Mouse (Mus musculus): ENCODE data around the gene Tmem131. TPM values are rescaled to one million over a fixed set of nuclear protein-coding genes. Genes with fewer than 3 reads are reported as not detected.

The Tmem131 gene
- polyA plus RNA-seq, 1 experiment from 2014 or later: 12.2 TPM

- Histone ChIP-seq H3K4me3 (ENCODE audit: low read depth, low read length) (no peak overlapping the region), H3K27me3 (replicated peaks; ENCODE audit: control insufficient read depth, insufficient read depth, low read length) (no peaks in the 10 kb centered on the region), H3K4me1 (ENCODE audit: control insufficient read depth, insufficient read depth, low read length) (peaks cover 15% of the 10 kb centered on the region), H3K9me3 (replicated peaks; ENCODE audit: control insufficient read depth, low read length) (no peaks in the 10 kb centered on the region), H3K36me3 (ENCODE audit: control insufficient read depth, insufficient read depth, low read length) (no peaks in the 10 kb centered on the region), H3K9ac (ENCODE audit: low read length) (no peak overlapping the region), H3K4me2 (ENCODE audit: low read length) (no peak overlapping the region), H3K27ac (ENCODE audit: low read depth, low read length) (no peak overlapping the region)
- DNase-seq (ENCODE audit: low spot score) (no peak), ATAC-seq (no peak)
- WGBS: 83% methylated on average over 8 of the region's 8 CpGs
These were observed 9.4 kb downstream of the Tmem131 start for GRCm38 (mm10) chr1:36933965-36934585.

GRCm38 (mm10) chr1:36932231-36932630 is 11.2 kb downstream of the Tmem131 start:
- H3K9ac ChIP-seq (ENCODE audit: low read length): no peak overlapping the region
- H3K4me1 ChIP-seq (ENCODE audit: control insufficient read depth, insufficient read depth, low read length): peaks cover 10% of the 10 kb centered on the region
- H3K9me3 ChIP-seq (replicated peaks; ENCODE audit: control insufficient read depth, low read length): no peaks in the 10 kb centered on the region
- no peaks in the 10 kb centered on the region for H3K36me3 ChIP-seq (ENCODE audit: control insufficient read depth, insufficient read depth, low read length)
- no peak overlapping the region for H3K4me3 ChIP-seq (ENCODE audit: low read depth, low read length)
- no peak for DNase-seq (ENCODE audit: low spot score)
- 90% methylated on average over 1 of the region's 1 CpGs for WGBS
- H3K27ac ChIP-seq (ENCODE audit: low read depth, low read length): no peak overlapping the region
- no peak overlapping the region for H3K4me2 ChIP-seq (ENCODE audit: low read length)
- no peak for ATAC-seq
- no peaks in the 10 kb centered on the region for H3K27me3 ChIP-seq (replicated peaks; ENCODE audit: control insufficient read depth, insufficient read depth, low read length)

GRCm38 (mm10) chr1:36930911-36931310 is 12.6 kb downstream of the Tmem131 start:
- Histone ChIP-seq H3K4me1 (ENCODE audit: control insufficient read depth, insufficient read depth, low read length) (peaks cover 6% of the 10 kb centered on the region; the same call in 1 of the 2 replicates), H3K36me3 (ENCODE audit: control insufficient read depth, insufficient read depth, low read length) (no peaks in the 10 kb centered on the region), H3K9ac (ENCODE audit: low read length) (no peak overlapping the region), H3K27me3 (replicated peaks; ENCODE audit: control insufficient read depth, insufficient read depth, low read length) (no peaks in the 10 kb centered on the region), H3K9me3 (replicated peaks; ENCODE audit: control insufficient read depth, low read length) (no peaks in the 10 kb centered on the region), H3K4me2 (ENCODE audit: low read length) (no peak overlapping the region), H3K4me3 (ENCODE audit: low read depth, low read length) (no peak overlapping the region), H3K27ac (ENCODE audit: low read depth, low read length) (no peak overlapping the region)
- DNase-seq (ENCODE audit: low spot score): no peak
- 84% methylated on average over 8 of the region's 8 CpGs for WGBS
- no peak for ATAC-seq

GRCm38 (mm10) chr1:36929996-36930395 is 13.5 kb downstream of the Tmem131 start:
- Histone ChIP-seq H3K27ac (ENCODE audit: low read depth, low read length) (no peak overlapping the region), H3K9me3 (replicated peaks; ENCODE audit: control insufficient read depth, low read length) (no peaks in the 10 kb centered on the region), H3K4me3 (ENCODE audit: low read depth, low read length) (no peak overlapping the region), H3K9ac (ENCODE audit: low read length) (no peak overlapping the region), H3K27me3 (replicated peaks; ENCODE audit: control insufficient read depth, insufficient read depth, low read length) (no peaks in the 10 kb centered on the region), H3K36me3 (ENCODE audit: control insufficient read depth, insufficient read depth, low read length) (no peaks in the 10 kb centered on the region), H3K4me2 (ENCODE audit: low read length) (no peak overlapping the region), H3K4me1 (ENCODE audit: control insufficient read depth, insufficient read depth, low read length) (0 out of 2 replicates have a peak, but pooled peaks cover 3% of the 10 kb centered on the region)
- DNase-seq (ENCODE audit: low spot score): no peak
- ATAC-seq: no peak
- 93% methylated on average over 2 of the region's 2 CpGs for WGBS

GRCm38 (mm10) chr1:36928357-36929330 is 14.8 kb downstream of the Tmem131 start:
- H3K9ac ChIP-seq (ENCODE audit: low read length): no peak overlapping the region
- H3K36me3 ChIP-seq (ENCODE audit: control insufficient read depth, insufficient read depth, low read length): no peaks in the 10 kb centered on the region
- DNase-seq (ENCODE audit: low spot score) (no peak), ATAC-seq (no peak)
- no peaks in the 10 kb centered on the region for H3K4me1 ChIP-seq (ENCODE audit: control insufficient read depth, insufficient read depth, low read length)
- no peak overlapping the region for H3K27ac ChIP-seq (ENCODE audit: low read depth, low read length)
- H3K4me3 ChIP-seq (ENCODE audit: low read depth, low read length): no peak overlapping the region
- WGBS: 96% methylated on average over 6 of the region's 6 CpGs
- H3K27me3 ChIP-seq (replicated peaks; ENCODE audit: control insufficient read depth, insufficient read depth, low read length): no peaks in the 10 kb centered on the region
- H3K9me3 ChIP-seq (replicated peaks; ENCODE audit: control insufficient read depth, low read length): no peaks in the 10 kb centered on the region
- no peak overlapping the region for H3K4me2 ChIP-seq (ENCODE audit: low read length)

- Histone ChIP-seq H3K4me2 (ENCODE audit: low read length) (no peak overlapping the region), H3K9me3 (replicated peaks; ENCODE audit: control insufficient read depth, low read length) (no peaks in the 10 kb centered on the region), H3K4me3 (ENCODE audit: low read depth, low read length) (no peak overlapping the region), H3K36me3 (ENCODE audit: control insufficient read depth, insufficient read depth, low read length) (no peaks in the 10 kb centered on the region), H3K9ac (ENCODE audit: low read length) (no peak overlapping the region), H3K4me1 (ENCODE audit: control insufficient read depth, insufficient read depth, low read length) (no peaks in the 10 kb centered on the region), H3K27ac (ENCODE audit: low read depth, low read length) (no peak overlapping the region), H3K27me3 (replicated peaks; ENCODE audit: control insufficient read depth, insufficient read depth, low read length) (no peaks in the 10 kb centered on the region)
- no peak for ATAC-seq
- no peak for DNase-seq (ENCODE audit: low spot score)
- 90% methylated on average over 2 of the region's 2 CpGs for WGBS
These were observed 15.9 kb downstream of the Tmem131 start for GRCm38 (mm10) chr1:36927569-36927968.

GRCm38 (mm10) chr1:36926738-36927137 is 16.7 kb downstream of the Tmem131 start:
- Histone ChIP-seq H3K27me3 (replicated peaks; ENCODE audit: control insufficient read depth, insufficient read depth, low read length) (no peaks in the 10 kb centered on the region), H3K4me3 (ENCODE audit: low read depth, low read length) (no peak overlapping the region), H3K4me2 (ENCODE audit: low read length) (no peak overlapping the region), H3K36me3 (ENCODE audit: control insufficient read depth, insufficient read depth, low read length) (no peaks in the 10 kb centered on the region), H3K9ac (ENCODE audit: low read length) (no peak overlapping the region), H3K9me3 (replicated peaks; ENCODE audit: control insufficient read depth, low read length) (no peaks in the 10 kb centered on the region), H3K27ac (ENCODE audit: low read depth, low read length) (no peak overlapping the region), H3K4me1 (ENCODE audit: control insufficient read depth, insufficient read depth, low read length) (no peaks in the 10 kb centered on the region; the same call in 1 of the 2 replicates)
- DNase-seq (ENCODE audit: low spot score) (no peak), ATAC-seq (no peak)
- WGBS: 93% methylated on average over 6 of the region's 6 CpGs

- WGBS: 92% methylated on average over 4 of the region's 4 CpGs
- H3K4me3 ChIP-seq (ENCODE audit: low read depth, low read length): no peak overlapping the region
- H3K4me2 ChIP-seq (ENCODE audit: low read length): no peak overlapping the region
- no peaks in the 10 kb centered on the region for H3K27me3 ChIP-seq (replicated peaks; ENCODE audit: control insufficient read depth, insufficient read depth, low read length)
- H3K9ac ChIP-seq (ENCODE audit: low read length): no peak overlapping the region
- peaks cover 4% of the 10 kb centered on the region; the same call in 1 of the 2 replicates for H3K4me1 ChIP-seq (ENCODE audit: control insufficient read depth, insufficient read depth, low read length)
- no peak overlapping the region for H3K27ac ChIP-seq (ENCODE audit: low read depth, low read length)
- H3K36me3 ChIP-seq (ENCODE audit: control insufficient read depth, insufficient read depth, low read length): no peaks in the 10 kb centered on the region
- ATAC-seq: no peak
- no peak for DNase-seq (ENCODE audit: low spot score)
- no peaks in the 10 kb centered on the region for H3K9me3 ChIP-seq (replicated peaks; ENCODE audit: control insufficient read depth, low read length)
These were observed 17.2 kb downstream of the Tmem131 start for GRCm38 (mm10) chr1:36926246-36926645.

- H3K27ac ChIP-seq (ENCODE audit: low read depth, low read length): no peak overlapping the region
- H3K9me3 ChIP-seq (replicated peaks; ENCODE audit: control insufficient read depth, low read length): no peaks in the 10 kb centered on the region
- DNase-seq (ENCODE audit: low spot score) (no peak), ATAC-seq (no peak)
- no peaks in the 10 kb centered on the region for H3K36me3 ChIP-seq (ENCODE audit: control insufficient read depth, insufficient read depth, low read length)
- H3K4me2 ChIP-seq (ENCODE audit: low read length): no peak overlapping the region
- H3K27me3 ChIP-seq (replicated peaks; ENCODE audit: control insufficient read depth, insufficient read depth, low read length): no peaks in the 10 kb centered on the region
- peaks cover 4% of the 10 kb centered on the region; the same call in 1 of the 2 replicates for H3K4me1 ChIP-seq (ENCODE audit: control insufficient read depth, insufficient read depth, low read length)
- WGBS: 78% methylated on average over 5 of the region's 5 CpGs
- no peak overlapping the region for H3K9ac ChIP-seq (ENCODE audit: low read length)
- no peak overlapping the region for H3K4me3 ChIP-seq (ENCODE audit: low read depth, low read length)
These were observed 17.7 kb downstream of the Tmem131 start for GRCm38 (mm10) chr1:36925781-36926180.
